ENCODE assay signal across 19 mouse cellular contexts in the genomic region with DNA sequence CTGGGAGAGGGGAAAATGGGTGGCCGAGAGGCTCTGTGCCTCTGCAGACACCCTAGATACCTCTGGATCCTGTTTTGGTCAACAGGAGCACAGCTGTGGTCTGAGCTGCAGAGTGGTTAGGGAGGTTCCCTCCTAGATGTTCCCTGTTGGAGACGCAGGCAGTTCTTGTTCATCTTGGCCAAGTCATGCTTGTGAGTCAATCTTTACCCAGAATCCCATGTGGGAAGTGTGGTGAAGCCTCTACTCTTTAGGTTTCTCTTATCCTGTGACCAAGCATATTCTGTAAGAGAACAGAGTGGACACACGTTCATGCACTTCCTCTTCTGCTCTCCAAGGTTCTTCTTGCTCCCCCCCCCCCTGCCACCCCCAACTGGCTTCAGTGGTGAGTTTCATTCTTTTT. TPM values are rescaled to one million over a fixed set of nuclear protein-coding genes. Genes with fewer than 3 reads are reported as not detected.
DNase-seq lines count a peak whose midpoint lies in the region; ATAC-seq and TF ChIP-seq lines count a peak whose summit lies in the region.
"Had no signal": no experiment of that assay in that cellular context is flagged by ENCODE, and none has a peak within 500 bp of the region (broad histone marks: within the 10 kb centered on the region; RNA-seq: fewer than 3 reads in every experiment).

No protein-coding gene starts in this region.

- 0 out of 2 replicates have a peak, but pooled peaks cover 5% of the 10 kb centered on the region for H3K9me3 ChIP-seq in liver, embryonic 12.5 days (replicated peaks)
- H3K9me3 ChIP-seq in MEL (replicated peaks; ENCODE audit: insufficient read depth, low read length) = no peaks in the 10 kb centered on the region
- no peaks in the 10 kb centered on the region for H3K9me3 ChIP-seq in liver, postnatal 0 days (ENCODE audit: low read length)
- H3K9me3 ChIP-seq: forebrain, embryonic 15.5 days had no signal

- H3K36me3 ChIP-seq in liver, adult 2 months (ENCODE audit: control insufficient read depth, insufficient read depth, low read length) = no peaks in the 10 kb centered on the region
- 0 out of 2 replicates have a peak, but pooled peaks cover 2% of the 10 kb centered on the region for H3K36me3 ChIP-seq in liver, embryonic 12.5 days
- H3K36me3 ChIP-seq in MEL (ENCODE audit: control insufficient read depth in 1 of 2, insufficient read depth in 2 of 2, low read length in 2 of 2) = peaks cover 0 to 20% of the 10 kb centered on the region in 2 experiments; a peak in 2 of 4 replicates
- no peaks in the 10 kb centered on the region for H3K36me3 ChIP-seq in liver, postnatal 0 days (replicated peaks; ENCODE audit: insufficient read depth, low read length)
- H3K36me3 ChIP-seq: forebrain, embryonic 15.5 days; midbrain, embryonic 12.5 days had no signal

- TF ChIP-seq CTCF in liver, adult 2 months (IDR thresholded peaks at IDR 0.05; ENCODE audit: low read depth, low read length) = no peak
- TF ChIP-seq CTCF in MEL (IDR thresholded peaks at IDR 0.05 in 2 of 3, conservative IDR thresholded peaks at IDR 0.05 in 1 of 3; ENCODE audit: control insufficient read depth in 1 of 3, insufficient read depth in 1 of 3, low read depth in 2 of 3, low read length in 3 of 3, poor library complexity in 1 of 3, severe bottlenecking in 1 of 3) = no peak
- no peak for TF ChIP-seq CTCF in liver, postnatal 0 days (IDR thresholded peaks at IDR 0.05; ENCODE audit: low read depth)

- H3K79me2 ChIP-seq in liver, adult 2 months (ENCODE audit: control insufficient read depth, insufficient read depth, low read length) = peaks cover 37% of the 10 kb centered on the region; the same call in 1 of the 2 replicates
- H3K79me2 ChIP-seq in MEL (ENCODE audit: control insufficient read depth, insufficient read depth, low read length, poor library complexity) = no peaks in the 10 kb centered on the region

- H3K4me3 ChIP-seq in liver, adult 2 months (ENCODE audit: insufficient read depth, low read depth, low read length) = no peak overlapping the region
- H3K4me3 ChIP-seq in liver, embryonic 12.5 days = no peak overlapping the region
- no peak overlapping the region for H3K4me3 ChIP-seq in MEL (ENCODE audit: control insufficient read depth in 1 of 2, insufficient read depth in 1 of 2, low read depth in 2 of 2, low read length in 2 of 2)
- no peak overlapping the region for H3K4me3 ChIP-seq in liver, postnatal 0 days (ENCODE audit: low read depth, low read length)
- H3K4me3 ChIP-seq: forebrain, embryonic 15.5 days; hindbrain, embryonic 13.5 days; midbrain, embryonic 12.5 days had no signal

- no peak for TF ChIP-seq POLR2A in liver, adult 2 months (IDR thresholded peaks at IDR 0.05; ENCODE audit: extremely low read depth, insufficient read depth, low read length)
- TF ChIP-seq POLR2A in MEL (IDR thresholded peaks at IDR 0.05; ENCODE audit: control insufficient read depth in 1 of 2, insufficient read depth in 1 of 2, low read depth in 1 of 2, low read length in 2 of 2, poor library complexity in 1 of 2) = no peak

- WGBS in liver, adult 2 months = 75% methylated on average over 3 of the region's 3 CpGs
- 15% methylated on average over 3 of the region's 3 CpGs for WGBS in liver, embryonic 12.5 days (ENCODE audit: insufficient replicate concordance)
- WGBS in liver, postnatal 0 days (ENCODE audit: insufficient replicate concordance) = 35% methylated on average over 3 of the region's 3 CpGs

- H3K4me2 ChIP-seq in liver, embryonic 12.5 days = no peak overlapping the region
- H3K4me2 ChIP-seq in liver, postnatal 0 days (ENCODE audit: low read depth, low read length) = no peak overlapping the region
- H3K4me2 ChIP-seq: forebrain, embryonic 15.5 days; hindbrain, embryonic 13.5 days; midbrain, embryonic 12.5 days had no signal

- peaks cover 4% of the 10 kb centered on the region; the same call in 1 of the 2 replicates for H3K4me1 ChIP-seq in liver, adult 2 months (ENCODE audit: control insufficient read depth, insufficient read depth, low read length)
- H3K4me1 ChIP-seq in liver, embryonic 12.5 days = peaks cover 8% of the 10 kb centered on the region; the same call in 1 of the 2 replicates
- peaks cover 2 to 11% of the 10 kb centered on the region in 2 experiments for H3K4me1 ChIP-seq in MEL (ENCODE audit: control insufficient read depth in 1 of 2, insufficient read depth in 2 of 2, low read length in 2 of 2)
- H3K4me1 ChIP-seq in liver, postnatal 0 days (ENCODE audit: insufficient read depth) = 0 out of 2 replicates have a peak, but pooled peaks cover 2% of the 10 kb centered on the region

- no peak overlapping the region for H3K27ac ChIP-seq in liver, adult 2 months (replicated peaks; ENCODE audit: insufficient read depth, low read depth, low read length)
- no peak overlapping the region for H3K27ac ChIP-seq in liver, embryonic 12.5 days
- H3K27ac ChIP-seq in MEL (ENCODE audit: control insufficient read depth, low read depth, low read length) = peak overlapping the region; percentile 6; the same call in 1 of the 2 replicates
- peak overlapping the region; percentile 34; the same call in 1 of the 2 replicates for H3K27ac ChIP-seq in liver, postnatal 0 days (ENCODE audit: low read depth)
- H3K27ac ChIP-seq: forebrain, embryonic 15.5 days; hindbrain, embryonic 13.5 days; midbrain, embryonic 12.5 days had no signal

- no peak for ATAC-seq in liver, embryonic 12.5 days
- peak; percentile 78 for ATAC-seq in liver, postnatal 0 days
- ATAC-seq in neutrophil, adult 5-6 weeks (ENCODE audit: extremely low read depth, insufficient number of reproducible peaks, low FRiP score, poor library complexity, severe bottlenecking) = peak; percentile 97
- ATAC-seq in inflammation-experienced regulatory T-cells, adult 6 months = no peak
- ATAC-seq: activated CD4-positive, CD25-positive, alpha-beta regulatory T cell, adult 4 months; forebrain, embryonic 15.5 days had no signal

- H3K27me3 ChIP-seq in liver, adult 2 months (ENCODE audit: control insufficient read depth, insufficient read depth, low read length) = no peaks in the 10 kb centered on the region
- no peaks in the 10 kb centered on the region for H3K27me3 ChIP-seq in liver, embryonic 12.5 days (replicated peaks)
- H3K27me3 ChIP-seq in MEL (ENCODE audit: control insufficient read depth in 1 of 2, insufficient read depth in 2 of 2, low read length in 2 of 2) = no peaks in the 10 kb centered on the region
- no peaks in the 10 kb centered on the region for H3K27me3 ChIP-seq in liver, postnatal 0 days (ENCODE audit: insufficient read depth, low read length)
- H3K27me3 ChIP-seq: forebrain, embryonic 15.5 days; hindbrain, embryonic 13.5 days; midbrain, embryonic 12.5 days had no signal

- peak; percentile 45 for DNase-seq in liver, adult 2 months (ENCODE audit: extremely low read depth, low read depth, low spot score)
- peak; percentile 80 for DNase-seq in MEL (ENCODE audit: low read depth, low spot score)
- no peak for DNase-seq in liver, postnatal 0 days
- DNase-seq in layer of hippocampus, adult 9-11 months = no peak
- DNase-seq: cerebellum, adult 8-10 months; embryo, embryonic 11 days; gastrocnemius, postnatal 25 days; kidney, adult 2 months; kidney, postnatal 36 days; layer of hippocampus, postnatal 36 days; right cerebral cortex, postnatal 4 days; thymus, postnatal 25 days had no signal

- TF ChIP-seq EP300 in MEL (IDR thresholded peaks at IDR 0.05; ENCODE audit: low read depth in 1 of 2, low read length in 2 of 2) = peak in 1 of 2 experiments; percentile 40; a peak in 1 of 4 replicates
- TF ChIP-seq EP300 in liver, postnatal 0 days (IDR thresholded peaks at IDR 0.05; ENCODE audit: low read depth) = 0 out of 2 replicates have a peak, but pooled peaks have one; percentile 12

- no peak overlapping the region for H3K9ac ChIP-seq in liver, adult 2 months (ENCODE audit: low read depth, low read length)
- H3K9ac ChIP-seq in liver, embryonic 12.5 days = no peak overlapping the region
- no peak overlapping the region for H3K9ac ChIP-seq in MEL (ENCODE audit: control insufficient read depth, low read depth, low read length, poor library complexity, severe bottlenecking)
- H3K9ac ChIP-seq in liver, postnatal 0 days (replicated peaks) = no peak overlapping the region
- H3K9ac ChIP-seq: forebrain, embryonic 15.5 days; hindbrain, embryonic 13.5 days; midbrain, embryonic 12.5 days had no signal

- TF ChIP-seq RAD21 in MEL (IDR thresholded peaks at IDR 0.05; ENCODE audit: low read depth, low read length) = no peak

TF ChIP-seq in MEL, 35 proteins besides CTCF, POLR2A, EP300 and RAD21 (continues in another document):
- TF ChIP-seq MEF2A (IDR thresholded peaks at IDR 0.05; ENCODE audit: extremely low read depth, insufficient replicate concordance, low read depth, low read length, poor library complexity, severe bottlenecking) (no peak), CHD1 (IDR thresholded peaks at IDR 0.05; ENCODE audit: low read depth, low read length) (no peak), USF2 (IDR thresholded peaks at IDR 0.05; ENCODE audit: borderline replicate concordance in 1 of 2, insufficient read depth in 1 of 2, low read depth in 1 of 2, low read length in 2 of 2) (no peak), TBP (IDR thresholded peaks at IDR 0.05; ENCODE audit: low read depth, low read length) (no peak), SMC3 (IDR thresholded peaks at IDR 0.05; ENCODE audit: low read depth, low read length) (no peak), MYB (IDR thresholded peaks at IDR 0.05; ENCODE audit: low read depth, low read length) (no peak), POLR2AphosphoS2 (IDR thresholded peaks at IDR 0.05; ENCODE audit: low read length) (no peak), ETS1 (IDR thresholded peaks at IDR 0.05; ENCODE audit: low read depth, low read length) (0 out of 2 replicates have a peak, but pooled peaks have one; percentile 23), NRF1 (IDR thresholded peaks at IDR 0.05; ENCODE audit: insufficient read depth, low read depth, low read length, poor library complexity, severe bottlenecking) (no peak), MYC (IDR thresholded peaks at IDR 0.05; ENCODE audit: low read depth, low read length) (no peak), ZKSCAN1 (IDR thresholded peaks at IDR 0.05; ENCODE audit: low read depth, low read length) (no peak), BHLHE40 (IDR thresholded peaks at IDR 0.05; ENCODE audit: borderline replicate concordance, low read depth, low read length) (no peak), HCFC1 (IDR thresholded peaks at IDR 0.05; ENCODE audit: low read depth, low read length) (0 out of 2 replicates have a peak, but pooled peaks have one; percentile 23)

RNA-seq across cellular contexts. Expression of a gene that starts 20.8 kb away (rescaled TPM):
- 10.7 and 11.5 TPM in 2 replicates for total RNA-seq in liver, adult 2 months (2014; rRNA removed)
- 4.8 and 6.1 TPM in 2 replicates for polyA plus RNA-seq in liver, adult 2 months (2012; rRNA removed)
- 3.4 and 3.6 TPM in 2 replicates for polyA plus RNA-seq in liver, embryonic 12.5 days (2016; fragmentation: Nextera tagmentation; extraction: Ambion mirVana)
- 2.7 and 3.3 TPM in 2 replicates for total RNA-seq in MEL (2012; rRNA removed)
- 1 to 10 TPM in 1 of 2 experiments, not detected in 1; 4.1 TPM for polyA plus RNA-seq in MEL (2012; ENCODE audit: insufficient read depth in 1 of 2, insufficient read length in 2 of 2, low read depth in 1 of 2, low replicate concordance in 2 of 2, missing spikeins in 1 of 2)
- polyA plus RNA-seq in liver, postnatal 0 days (2015; fragmentation: Nextera tagmentation; extraction: Ambion mirVana) = 1.7 and 2.0 TPM in 2 replicates
- total RNA-seq in neutrophil, adult 5-6 weeks (2017) = 46.4 and 48.5 TPM in 2 replicates
- 1 to 10 TPM; 5.0 to 6.7 (median 5.2) TPM for polyA plus RNA-seq in inflammation-experienced regulatory T-cells, adult 6 months (2017; shearing (Covaris generic))

Comparison
In these comparisons a context has a peak if more than half of its experiments do, and no peak if none do; other contexts are left out.
1. DNase-seq: peak in liver, adult 2 months (single experiment) and MEL (single experiment); none in liver, postnatal 0 days (single experiment) and layer of hippocampus, adult 9-11 months (single experiment).
2. H3K27ac ChIP-seq: peak in MEL (single experiment) and liver, postnatal 0 days (single experiment); none in liver, adult 2 months (single experiment) and liver, embryonic 12.5 days (single experiment).
3. ATAC-seq: peak in liver, postnatal 0 days (single experiment) and neutrophil, adult 5-6 weeks (single experiment); none in liver, embryonic 12.5 days (single experiment) and inflammation-experienced regulatory T-cells, adult 6 months (single experiment).